Mouse (Mus musculus): ENCODE measurements at regions not wholly inside any gene's neighbourhood (a gene's known extent, or its start where the extent isn't known, plus 50 kb on each side); places are given as distances from the start of the nearest gene placed in this dataset.

GRCm38 (mm10) chr3:52662164-52662908 is 354.7 kb downstream of the Cog6 start:
- no peak overlapping the region for H3K4me3 ChIP-seq (ENCODE audit: insufficient read depth, low read length)
- no peak overlapping the region for H3K27ac ChIP-seq (ENCODE audit: insufficient read depth, low read depth, low read length)
- H3K4me1 ChIP-seq (ENCODE audit: control insufficient read depth, insufficient read depth, low read length): no peaks in the 10 kb centered on the region
- TF ChIP-seq CTCF (IDR thresholded peaks at IDR 0.05; ENCODE audit: low read depth, low read length): no peak
- no peak for TF ChIP-seq POLR2A (IDR thresholded peaks at IDR 0.05; ENCODE audit: borderline replicate concordance, low read depth, low read length)

GRCm38 (mm10) chr3:52653006-52653405 is 364.0 kb downstream of the Cog6 start:
- TF ChIP-seq POLR2A (IDR thresholded peaks at IDR 0.05; ENCODE audit: borderline replicate concordance, low read depth, low read length): no peak
- TF ChIP-seq CTCF (IDR thresholded peaks at IDR 0.05; ENCODE audit: low read depth, low read length): no peak
- Histone ChIP-seq H3K4me3 (ENCODE audit: insufficient read depth, low read length) (no peak overlapping the region), H3K27ac (ENCODE audit: insufficient read depth, low read depth, low read length) (no peak overlapping the region), H3K4me1 (ENCODE audit: control insufficient read depth, insufficient read depth, low read length) (no peaks in the 10 kb centered on the region)

GRCm38 (mm10) chr3:52652476-52652870 is 364.6 kb downstream of the Cog6 start:
- H3K27ac ChIP-seq (ENCODE audit: insufficient read depth, low read depth, low read length): no peak overlapping the region
- H3K4me3 ChIP-seq (ENCODE audit: insufficient read depth, low read length): no peak overlapping the region
- no peaks in the 10 kb centered on the region for H3K4me1 ChIP-seq (ENCODE audit: control insufficient read depth, insufficient read depth, low read length)
- TF ChIP-seq CTCF (IDR thresholded peaks at IDR 0.05; ENCODE audit: low read depth, low read length): no peak
- TF ChIP-seq POLR2A (IDR thresholded peaks at IDR 0.05; ENCODE audit: borderline replicate concordance, low read depth, low read length): no peak

GRCm38 (mm10) chr3:52651862-52652475 is 365.1 kb downstream of the Cog6 start:
- TF ChIP-seq POLR2A (IDR thresholded peaks at IDR 0.05; ENCODE audit: borderline replicate concordance, low read depth, low read length) (no peak), CTCF (IDR thresholded peaks at IDR 0.05; ENCODE audit: low read depth, low read length) (no peak)

GRCm38 (mm10) chr3:52650071-52650470 is 367.0 kb downstream of the Cog6 start:
- TF ChIP-seq POLR2A (IDR thresholded peaks at IDR 0.05; ENCODE audit: borderline replicate concordance, low read depth, low read length) (no peak), CTCF (IDR thresholded peaks at IDR 0.05; ENCODE audit: low read depth, low read length) (no peak)

More at GRCm38 (mm10) chr3:52651862-52652475, 365.1 kb downstream of the Cog6 start:
- H3K27ac ChIP-seq (ENCODE audit: insufficient read depth, low read depth, low read length): no peak overlapping the region
- no peak overlapping the region for H3K4me3 ChIP-seq (ENCODE audit: insufficient read depth, low read length)
- no peaks in the 10 kb centered on the region for H3K4me1 ChIP-seq (ENCODE audit: control insufficient read depth, insufficient read depth, low read length)

GRCm38 (mm10) chr3:52648836-52649500 is 368.1 kb downstream of the Cog6 start:
- no peaks in the 10 kb centered on the region for H3K4me1 ChIP-seq (ENCODE audit: control insufficient read depth, insufficient read depth, low read length)

More at GRCm38 (mm10) chr3:52650071-52650470, 367.0 kb downstream of the Cog6 start:
- no peak overlapping the region for H3K27ac ChIP-seq (ENCODE audit: insufficient read depth, low read depth, low read length)
- H3K4me3 ChIP-seq (ENCODE audit: insufficient read depth, low read length): no peak overlapping the region
- no peaks in the 10 kb centered on the region for H3K4me1 ChIP-seq (ENCODE audit: control insufficient read depth, insufficient read depth, low read length)

GRCm38 (mm10) chr3:52647900-52648299 is 369.1 kb downstream of the Cog6 start:
- H3K4me3 ChIP-seq (ENCODE audit: insufficient read depth, low read length): no peak overlapping the region
- TF ChIP-seq POLR2A (IDR thresholded peaks at IDR 0.05; ENCODE audit: borderline replicate concordance, low read depth, low read length) (no peak), CTCF (IDR thresholded peaks at IDR 0.05; ENCODE audit: low read depth, low read length) (no peak)
- no peak overlapping the region for H3K27ac ChIP-seq (ENCODE audit: insufficient read depth, low read depth, low read length)
- H3K4me1 ChIP-seq (ENCODE audit: control insufficient read depth, insufficient read depth, low read length): no peaks in the 10 kb centered on the region

More at GRCm38 (mm10) chr3:52648836-52649500, 368.1 kb downstream of the Cog6 start:
- Histone ChIP-seq H3K4me3 (ENCODE audit: insufficient read depth, low read length) (no peak overlapping the region), H3K27ac (ENCODE audit: insufficient read depth, low read depth, low read length) (no peak overlapping the region)
- TF ChIP-seq POLR2A (IDR thresholded peaks at IDR 0.05; ENCODE audit: borderline replicate concordance, low read depth, low read length): no peak
- no peak for TF ChIP-seq CTCF (IDR thresholded peaks at IDR 0.05; ENCODE audit: low read depth, low read length)

- no peak overlapping the region for H3K27ac ChIP-seq (ENCODE audit: insufficient read depth, low read depth, low read length)
These were observed 369.8 kb downstream of the Cog6 start for GRCm38 (mm10) chr3:52647161-52647692.

GRCm38 (mm10) chr3:52645156-52645555 is 371.9 kb downstream of the Cog6 start:
- TF ChIP-seq POLR2A (IDR thresholded peaks at IDR 0.05; ENCODE audit: borderline replicate concordance, low read depth, low read length) (no peak), CTCF (IDR thresholded peaks at IDR 0.05; ENCODE audit: low read depth, low read length) (no peak)
- Histone ChIP-seq H3K4me1 (ENCODE audit: control insufficient read depth, insufficient read depth, low read length) (no peaks in the 10 kb centered on the region), H3K27ac (ENCODE audit: insufficient read depth, low read depth, low read length) (no peak overlapping the region), H3K4me3 (ENCODE audit: insufficient read depth, low read length) (no peak overlapping the region)

More at GRCm38 (mm10) chr3:52647161-52647692, 369.8 kb downstream of the Cog6 start:
- Histone ChIP-seq H3K4me3 (ENCODE audit: insufficient read depth, low read length) (no peak overlapping the region), H3K4me1 (ENCODE audit: control insufficient read depth, insufficient read depth, low read length) (no peaks in the 10 kb centered on the region)
- TF ChIP-seq POLR2A (IDR thresholded peaks at IDR 0.05; ENCODE audit: borderline replicate concordance, low read depth, low read length) (no peak), CTCF (IDR thresholded peaks at IDR 0.05; ENCODE audit: low read depth, low read length) (no peak)

Measured in bone marrow macrophage, adult 2 months (primary cell).